Mouse (Mus musculus) lung, embryonic 15.5 days (tissue): ENCODE results near the gene Eln. TPM values are rescaled to one million over a fixed set of nuclear protein-coding genes. Genes with fewer than 3 reads are reported as not detected.

Experiments
- ATAC-seq: fragments of 200-750 bp; cut with Nextera tagmentation; 2 replicates; pipeline ENCODE4 v1.8.0; 2017; ENCODE audit warnings: moderate number of reproducible peaks, borderline replicate concordance; ENCODE audit not compliant: low FRiP score, low TSS enrichment; ENCODE audit errors: extremely low read depth
- H3K27ac ChIP-seq: fragments of 300-500 bp; sonication (generic); 2 replicates; pipeline ENCODE4 v1.5.1; 2015; ENCODE audit warnings: moderate library complexity, mild to moderate bottlenecking, inconsistent platforms
- H3K27me3 ChIP-seq: fragments of 300-500 bp; sonication (generic); 2 replicates; pipeline ENCODE4 v1.6.1; 2015; ENCODE audit warnings: inconsistent platforms
- H3K36me3 ChIP-seq: fragments of 300-500 bp; sonication (generic); 2 replicates; pipeline ENCODE4 v1.6.1; 2015; ENCODE audit warnings: inconsistent platforms
- H3K4me1 ChIP-seq: fragments of 300-500 bp; sonication (generic); 2 replicates; pipeline ENCODE4 v1.6.1; 2015; ENCODE audit warnings: inconsistent platforms
- H3K4me2 ChIP-seq: fragments of 300-500 bp; sonication (generic); 2 replicates; pipeline ENCODE4 v1.6.1; 2015; ENCODE audit warnings: inconsistent platforms, mild to moderate bottlenecking, moderate library complexity
- H3K4me3 ChIP-seq: fragments of 300-500 bp; sonication (generic); 2 replicates; pipeline ENCODE4 v1.5.1; 2015; ENCODE audit warnings: mild to moderate bottlenecking, inconsistent platforms
- H3K9ac ChIP-seq: fragments of 300-500 bp; sonication (generic); 2 replicates; pipeline ENCODE4 v1.6.1; 2015; ENCODE audit warnings: inconsistent platforms
- H3K9me3 ChIP-seq: fragments of 300-500 bp; sonication (generic); 2 replicates; pipeline ENCODE4 v1.6.1; 2016; ENCODE audit warnings: inconsistent platforms
- WGBS: fragments of 180-500 bp; shearing (Covaris S2); methylation state at CpG from one replicate; pipeline ENCODE4 v1.1.7; 2015; 5-methylcytosine and 5-hydroxymethylcytosine counted together
- polyA plus RNA-seq: library from polyadenylated mRNA; unstranded; fragments of >200 nt; fragmentation: Nextera tagmentation; extraction: Ambion mirVana; gene quantifications from 2 replicates; pipeline ENCODE4 v1.2.1, GENCODE M21; 2015

Eln gene
- polyA plus RNA-seq, 1 experiment from 2014 or later = 534 TPM

- 75% methylated on average over 8 of the region's 8 CpGs for WGBS
- Histone ChIP-seq H3K4me3 (no peak overlapping the region), H3K9me3 (no peaks in the 10 kb centered on the region), H3K27me3 (no peaks in the 10 kb centered on the region), H3K9ac (no peak overlapping the region), H3K36me3 (no peaks in the 10 kb centered on the region), H3K27ac (peak overlapping the region; percentile 30; the same call in 1 of the 2 replicates), H3K4me2 (no peak overlapping the region), H3K4me1 (peaks cover 43% of the 10 kb centered on the region)
- no peak for ATAC-seq
Measured at GRCm38 (mm10) chr5:134678827-134679546, 68.1 kb downstream of the Eln start.

DNA sequence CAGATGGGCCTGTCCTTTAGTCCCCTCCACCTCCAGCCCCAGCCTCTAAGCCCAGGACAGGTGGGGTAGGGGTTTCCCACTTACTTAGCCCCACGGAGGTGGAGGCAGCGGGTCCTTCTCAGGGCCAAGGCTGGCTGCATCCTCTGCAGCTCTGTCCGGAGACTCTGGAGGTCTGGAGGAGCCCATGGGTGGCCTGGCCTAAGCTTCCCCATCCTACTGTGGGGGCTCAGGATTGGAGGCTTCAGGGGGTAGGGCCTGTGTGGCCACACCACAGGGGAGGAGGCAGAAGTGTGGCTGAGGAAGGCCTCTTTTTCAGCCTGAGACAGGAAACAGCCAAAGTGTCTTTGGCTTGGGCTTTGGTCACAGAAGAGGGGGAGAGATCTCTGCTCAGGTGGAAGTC lies 69.1 kb downstream of the Eln start:
- 79% methylated on average over 3 of the region's 3 CpGs for WGBS
- H3K27ac ChIP-seq = 0 out of 2 replicates have a peak overlapping the region, but pooled peaks have one; percentile 30
- H3K4me1 ChIP-seq = peaks cover 43% of the 10 kb centered on the region
- ATAC-seq = no peak
- no peaks in the 10 kb centered on the region for H3K36me3 ChIP-seq
- H3K9ac ChIP-seq = no peak overlapping the region
- no peaks in the 10 kb centered on the region for H3K27me3 ChIP-seq
- H3K4me3 ChIP-seq = no peak overlapping the region
- no peaks in the 10 kb centered on the region for H3K9me3 ChIP-seq
- H3K4me2 ChIP-seq = no peak overlapping the region

- H3K36me3 ChIP-seq = peaks cover 3% of the 10 kb centered on the region; the same call in 1 of the 2 replicates
- no peak overlapping the region for H3K9ac ChIP-seq
- peaks cover 43% of the 10 kb centered on the region for H3K4me1 ChIP-seq
- H3K9me3 ChIP-seq = no peaks in the 10 kb centered on the region
- ATAC-seq = no peak
- no peaks in the 10 kb centered on the region for H3K27me3 ChIP-seq
- no peak overlapping the region for H3K27ac ChIP-seq
- no peak overlapping the region; the same call in 1 of the 2 replicates for H3K4me2 ChIP-seq
- WGBS = 85% methylated on average over 5 of the region's 5 CpGs
- H3K4me3 ChIP-seq = no peak overlapping the region
Measured at GRCm38 (mm10) chr5:134677491-134677890, 69.6 kb downstream of the Eln start.

DNA sequence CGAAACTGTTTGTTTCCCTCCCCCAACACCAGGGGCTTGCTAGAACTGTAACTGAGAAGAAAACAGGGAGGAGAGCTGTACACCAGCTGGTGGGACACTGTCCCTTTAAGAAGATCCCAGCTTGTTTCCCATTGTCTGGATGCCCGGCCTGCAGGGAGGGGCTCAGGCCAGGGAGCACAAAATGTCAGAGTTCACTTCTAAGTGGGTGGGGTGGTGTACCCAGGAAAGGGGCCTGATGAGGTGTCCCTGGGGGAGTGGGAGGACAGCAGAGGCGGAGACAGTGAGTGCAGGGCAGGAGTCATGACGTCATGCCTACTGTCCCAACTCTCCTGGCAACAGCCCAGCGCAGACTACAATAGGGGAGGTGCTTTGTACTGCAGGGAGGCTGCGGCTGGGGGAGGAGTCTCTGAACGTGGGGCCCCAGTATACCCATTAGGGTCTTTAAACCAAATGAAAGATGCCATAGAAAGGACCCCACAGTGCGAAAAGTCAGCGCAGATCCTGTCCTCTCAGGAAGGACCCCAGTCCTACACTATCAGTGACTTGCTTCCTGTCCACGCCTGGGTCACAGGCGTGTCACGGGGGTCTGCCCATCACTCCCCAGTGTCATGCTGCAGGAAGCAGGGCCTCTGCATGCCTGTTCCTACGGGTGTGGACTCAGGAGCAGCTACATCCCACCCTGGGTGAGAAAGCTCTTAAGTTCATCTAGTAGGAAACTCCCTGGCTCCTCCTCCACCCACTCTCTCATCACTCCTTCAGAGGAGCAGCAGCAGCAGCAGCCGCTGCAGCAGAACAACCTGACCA lies 71.0 kb downstream of the Eln start:
- Histone ChIP-seq H3K4me3 (peak overlapping the region; percentile 33), H3K9ac (peak overlapping the region; percentile 31), H3K4me1 (peaks cover 48% of the 10 kb centered on the region), H3K9me3 (no peaks in the 10 kb centered on the region), H3K4me2 (peak overlapping the region; percentile 67), H3K27ac (peak overlapping the region; percentile 90), H3K36me3 (peaks cover 6% of the 10 kb centered on the region; the same call in 1 of the 2 replicates), H3K27me3 (no peaks in the 10 kb centered on the region)
- WGBS = 1% methylated on average over 14 of the region's 14 CpGs
- peak; percentile 87 for ATAC-seq

DNA sequence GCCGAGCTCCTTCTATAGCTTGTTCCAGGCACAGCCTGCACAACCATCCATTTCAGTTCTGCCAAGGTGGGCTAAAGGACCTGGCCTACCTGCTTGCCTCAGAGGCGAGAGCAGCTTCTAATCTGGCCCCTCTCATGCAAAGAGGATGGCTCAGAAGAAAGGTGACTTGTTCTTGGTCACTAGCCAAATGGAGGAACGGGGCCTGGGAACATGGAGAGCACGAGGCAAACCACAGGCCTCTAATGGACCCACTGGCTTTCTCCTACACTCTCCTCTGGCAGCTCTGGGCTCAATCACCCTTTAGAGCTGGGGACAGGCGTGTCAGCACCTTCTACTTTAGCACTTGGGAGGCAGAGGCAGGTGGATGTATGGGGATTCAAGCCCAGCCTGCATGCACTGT lies 72.1 kb downstream of the Eln start:
- H3K4me2 ChIP-seq = no peak overlapping the region
- H3K27me3 ChIP-seq = no peaks in the 10 kb centered on the region
- H3K9me3 ChIP-seq = no peaks in the 10 kb centered on the region
- H3K9ac ChIP-seq = no peak overlapping the region
- no peak overlapping the region for H3K4me3 ChIP-seq
- no peak for ATAC-seq
- H3K36me3 ChIP-seq = peaks cover 12% of the 10 kb centered on the region
- H3K27ac ChIP-seq = no peak overlapping the region; the same call in 1 of the 2 replicates
- peaks cover 36% of the 10 kb centered on the region for H3K4me1 ChIP-seq
- 69% methylated on average over 5 of the region's 5 CpGs for WGBS

DNA sequence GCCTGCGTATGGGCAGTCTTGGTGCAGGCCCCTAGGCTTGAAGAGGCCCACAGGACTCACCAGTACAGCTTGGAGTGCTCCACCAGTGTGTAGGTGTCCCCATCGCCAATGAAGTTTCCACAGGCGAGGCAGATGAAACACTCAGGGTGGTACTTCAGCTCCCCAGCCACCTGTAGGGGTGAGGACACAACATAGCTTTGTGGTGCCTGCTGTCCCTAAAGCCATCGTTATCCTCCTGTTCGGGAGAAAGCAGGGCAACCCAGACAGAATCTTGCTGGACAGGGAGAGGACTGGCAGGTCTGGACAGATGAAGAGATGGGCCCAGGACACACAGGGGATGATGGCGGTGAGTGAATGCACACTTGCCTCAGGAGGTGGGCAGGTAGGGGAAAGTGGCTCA lies 74.5 kb downstream of the Eln start:
- Histone ChIP-seq H3K4me3 (no peak overlapping the region), H3K36me3 (peaks cover 18% of the 10 kb centered on the region), H3K4me1 (peaks cover 24% of the 10 kb centered on the region), H3K27ac (no peak overlapping the region), H3K9me3 (no peaks in the 10 kb centered on the region), H3K27me3 (no peaks in the 10 kb centered on the region), H3K9ac (no peak overlapping the region), H3K4me2 (no peak overlapping the region)
- WGBS = 88% methylated on average over 6 of the region's 6 CpGs
- no peak for ATAC-seq

DNA sequence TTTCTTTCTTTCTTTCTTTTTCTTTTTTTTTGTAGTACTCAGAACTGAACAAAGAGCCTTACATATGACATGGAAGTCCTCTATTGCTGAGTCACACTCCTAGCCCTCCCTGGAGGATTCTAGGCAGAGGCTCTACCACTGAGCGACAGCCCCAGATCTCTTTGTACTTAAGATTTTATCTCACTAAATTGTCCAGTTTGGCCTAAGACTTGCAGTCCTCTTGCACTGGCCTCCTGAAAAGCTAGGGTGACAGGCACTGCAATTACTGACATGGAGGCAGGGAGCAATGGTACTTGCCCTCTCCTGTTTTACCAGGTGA lies 75.0 kb downstream of the Eln start:
- Histone ChIP-seq H3K27me3 (no peaks in the 10 kb centered on the region), H3K36me3 (peaks cover 18% of the 10 kb centered on the region), H3K9me3 (no peaks in the 10 kb centered on the region), H3K4me1 (peaks cover 24% of the 10 kb centered on the region), H3K4me3 (no peak overlapping the region), H3K4me2 (no peak overlapping the region), H3K27ac (peak overlapping the region; percentile 25; the same call in 1 of the 2 replicates), H3K9ac (no peak overlapping the region)
- no peak for ATAC-seq
- 83% methylated on average over 1 of the region's 1 CpGs for WGBS

- Histone ChIP-seq H3K9me3 (no peaks in the 10 kb centered on the region), H3K9ac (no peak overlapping the region), H3K4me2 (no peak overlapping the region), H3K4me3 (no peak overlapping the region), H3K27me3 (no peaks in the 10 kb centered on the region), H3K36me3 (peaks cover 18% of the 10 kb centered on the region), H3K4me1 (peaks cover 18% of the 10 kb centered on the region), H3K27ac (peak overlapping the region; percentile 25)
- no peak for ATAC-seq
- 61% methylated on average over 17 of the region's 17 CpGs for WGBS
Measured at GRCm38 (mm10) chr5:134671335-134672197, 75.6 kb downstream of the Eln start.

DNA sequence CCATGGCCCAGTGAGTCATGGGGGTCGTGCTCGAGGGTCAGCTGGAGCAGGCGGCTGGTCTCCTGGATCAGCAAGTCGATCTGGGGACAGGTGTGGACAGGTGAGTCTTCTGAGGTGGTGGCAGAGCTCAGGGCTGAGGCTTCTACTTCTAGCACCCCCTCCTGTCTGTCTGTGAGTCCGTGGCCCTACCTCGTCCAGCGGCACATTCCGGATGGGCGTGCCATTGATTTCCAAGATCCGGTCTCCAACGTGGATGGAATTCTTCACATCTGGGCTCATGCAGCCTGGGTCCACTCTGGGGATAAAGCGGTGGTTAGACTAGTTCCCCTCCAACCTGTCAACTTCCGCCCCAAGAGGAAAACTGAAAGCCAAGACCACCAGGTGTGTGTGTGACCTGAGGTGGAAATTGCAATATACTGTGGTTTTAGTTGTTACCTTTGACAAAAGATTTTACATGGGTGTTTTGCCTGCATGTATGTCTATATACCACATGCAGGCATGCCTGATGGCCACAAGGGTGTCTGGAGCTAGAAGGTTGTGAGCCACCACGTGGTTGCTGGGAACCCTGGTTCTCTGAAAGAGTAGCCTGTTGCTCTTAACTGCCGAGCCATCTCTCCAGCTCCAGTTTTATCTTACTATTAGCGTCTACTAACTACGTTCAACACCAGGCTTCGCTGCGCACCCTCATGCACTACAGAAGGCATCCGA lies 78.0 kb downstream of the Eln start:
- 78% methylated on average over 20 of the region's 20 CpGs for WGBS
- Histone ChIP-seq H3K27ac (no peak overlapping the region), H3K4me3 (no peak overlapping the region), H3K36me3 (peaks cover 29% of the 10 kb centered on the region), H3K4me1 (peaks cover 5% of the 10 kb centered on the region; the same call in 1 of the 2 replicates), H3K9ac (no peak overlapping the region), H3K4me2 (no peak overlapping the region), H3K9me3 (no peaks in the 10 kb centered on the region), H3K27me3 (no peaks in the 10 kb centered on the region)
- ATAC-seq = no peak

- H3K9me3 ChIP-seq = no peaks in the 10 kb centered on the region
- WGBS = 45% methylated on average over 8 of the region's 8 CpGs
- H3K4me1 ChIP-seq = peaks cover 5% of the 10 kb centered on the region; the same call in 1 of the 2 replicates
- peak; percentile 41 for ATAC-seq
- H3K9ac ChIP-seq = no peak overlapping the region
- H3K4me2 ChIP-seq = no peak overlapping the region
- no peak overlapping the region for H3K4me3 ChIP-seq
- H3K27me3 ChIP-seq = no peaks in the 10 kb centered on the region
- no peak overlapping the region for H3K27ac ChIP-seq
- peaks cover 36% of the 10 kb centered on the region for H3K36me3 ChIP-seq
Measured at GRCm38 (mm10) chr5:134668495-134668894, 78.6 kb downstream of the Eln start.

- H3K9me3 ChIP-seq = no peaks in the 10 kb centered on the region
- H3K9ac ChIP-seq = no peak overlapping the region
- H3K36me3 ChIP-seq = 0 out of 2 replicates have a peak, but pooled peaks cover 5% of the 10 kb centered on the region
- H3K4me2 ChIP-seq = no peak overlapping the region
- no peak overlapping the region for H3K4me3 ChIP-seq
- no peaks in the 10 kb centered on the region for H3K27me3 ChIP-seq
- WGBS = 82% methylated on average over 4 of the region's 4 CpGs
- no peak overlapping the region for H3K27ac ChIP-seq
- peak; percentile 6; the same call in 1 of the 2 replicates for ATAC-seq
- H3K4me1 ChIP-seq = peaks cover 11% of the 10 kb centered on the region
Measured at GRCm38 (mm10) chr5:134656708-134657107, 90.4 kb downstream of the Eln start.
